Mouse (Mus musculus) heart, postnatal 0 days (tissue): ENCODE data around the gene Trpv1.

ENCODE experiments used
- CTCF ChIP-seq: IDR thresholded peaks from 2 replicates; pipeline ENCODE4 v1.5.1; 2016; ENCODE audit warnings: antibody characterized with exemption, control low read depth, low read depth
- EP300 ChIP-seq: IDR thresholded peaks from 2 replicates; pipeline ENCODE4 v1.6.1; 2016; ENCODE audit warnings: antibody characterized with exemption, low read depth

DNA sequence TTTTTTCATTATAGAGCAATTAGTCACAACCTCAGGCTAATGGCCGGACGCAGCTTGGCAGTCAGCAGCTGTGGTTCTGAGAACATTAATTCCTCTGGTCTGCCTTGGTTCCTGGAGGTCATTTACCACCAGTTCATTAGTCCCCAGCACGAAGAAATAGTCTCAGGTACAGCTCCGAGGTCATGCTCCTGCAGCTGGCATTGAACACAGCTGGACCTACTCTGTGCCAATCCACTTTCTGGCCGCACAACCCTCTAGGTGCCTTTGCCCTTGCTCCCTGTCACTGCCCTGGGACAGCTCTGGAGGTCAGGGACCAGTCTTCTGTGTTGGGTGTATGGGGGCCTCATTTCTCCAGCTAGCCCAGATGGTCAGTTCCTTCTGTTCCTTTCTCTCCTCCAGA lies 5.2 kb upstream of the Trpv1 start:
- no peak for TF ChIP-seq CTCF
- no peak for TF ChIP-seq EP300
